Mouse (Mus musculus) adrenal gland, postnatal 10 days (tissue): ENCODE measurements at regions not wholly inside any gene's neighbourhood (a gene's known extent, or its start where the extent isn't known, plus 50 kb on each side); places are given as distances from the start of the nearest gene placed in this dataset.

ENCODE experiments used
- DNase-seq: peaks from one replicate; pipeline ENCODE4 v3.0.0; 2021; ENCODE audit warnings: mixed read lengths

- DNase-seq = peak; percentile 9
These were observed 227.7 kb upstream of the Sall1 start for GRCm38 (mm10) chr8:89271381-89272355.

GRCm38 (mm10) chr8:89270001-89270400 lies 226.0 kb upstream of the Sall1 start:
- no peak for DNase-seq

- no peak for DNase-seq
These were observed 217.3 kb upstream of the Sall1 start for GRCm38 (mm10) chr8:89261163-89261812.

GRCm38 (mm10) chr8:89259881-89260280 lies 215.9 kb upstream of the Sall1 start:
- no peak for DNase-seq

- DNase-seq = no peak
These were observed 202.4 kb upstream of the Sall1 start for GRCm38 (mm10) chr8:89246342-89246741.

- DNase-seq = no peak
These were observed 201.3 kb upstream of the Sall1 start for GRCm38 (mm10) chr8:89245131-89245751.

GRCm38 (mm10) chr8:89241686-89242085 lies 197.7 kb upstream of the Sall1 start:
- DNase-seq = no peak

GRCm38 (mm10) chr8:89239626-89240025 lies 195.7 kb upstream of the Sall1 start:
- DNase-seq = peak; percentile 19

- DNase-seq = no peak
These were observed 190.1 kb upstream of the Sall1 start for GRCm38 (mm10) chr8:89234041-89234440.

- DNase-seq = no peak
These were observed 188.4 kb upstream of the Sall1 start for GRCm38 (mm10) chr8:89232318-89232717.

GRCm38 (mm10) chr8:89229144-89229543 lies 185.2 kb upstream of the Sall1 start:
- no peak for DNase-seq

GRCm38 (mm10) chr8:89220870-89221269 lies 176.9 kb upstream of the Sall1 start:
- no peak for DNase-seq

GRCm38 (mm10) chr8:89220381-89220780 lies 176.4 kb upstream of the Sall1 start:
- no peak for DNase-seq

- no peak for DNase-seq
These were observed 175.2 kb upstream of the Sall1 start for GRCm38 (mm10) chr8:89219156-89219555.

GRCm38 (mm10) chr8:89217689-89218088 lies 173.7 kb upstream of the Sall1 start:
- DNase-seq = no peak

GRCm38 (mm10) chr8:89211931-89212330 lies 168.0 kb upstream of the Sall1 start:
- DNase-seq = no peak

GRCm38 (mm10) chr8:89210684-89211083 lies 166.7 kb upstream of the Sall1 start:
- no peak for DNase-seq

- DNase-seq = no peak
These were observed 163.9 kb upstream of the Sall1 start for GRCm38 (mm10) chr8:89207891-89208290.

- no peak for DNase-seq
These were observed 158.6 kb upstream of the Sall1 start for GRCm38 (mm10) chr8:89202484-89203096.

- DNase-seq = no peak
These were observed 156.3 kb upstream of the Sall1 start for GRCm38 (mm10) chr8:89200301-89200700.

GRCm38 (mm10) chr8:89185314-89185713 lies 141.4 kb upstream of the Sall1 start:
- DNase-seq = no peak

- DNase-seq = peak; percentile 21
These were observed 131.7 kb upstream of the Sall1 start for GRCm38 (mm10) chr8:89175631-89176030.

- DNase-seq = no peak
These were observed 127.6 kb upstream of the Sall1 start for GRCm38 (mm10) chr8:89171561-89171960.
